Mouse (Mus musculus): ENCODE measurements around the gene Ncapd2.

DNA sequence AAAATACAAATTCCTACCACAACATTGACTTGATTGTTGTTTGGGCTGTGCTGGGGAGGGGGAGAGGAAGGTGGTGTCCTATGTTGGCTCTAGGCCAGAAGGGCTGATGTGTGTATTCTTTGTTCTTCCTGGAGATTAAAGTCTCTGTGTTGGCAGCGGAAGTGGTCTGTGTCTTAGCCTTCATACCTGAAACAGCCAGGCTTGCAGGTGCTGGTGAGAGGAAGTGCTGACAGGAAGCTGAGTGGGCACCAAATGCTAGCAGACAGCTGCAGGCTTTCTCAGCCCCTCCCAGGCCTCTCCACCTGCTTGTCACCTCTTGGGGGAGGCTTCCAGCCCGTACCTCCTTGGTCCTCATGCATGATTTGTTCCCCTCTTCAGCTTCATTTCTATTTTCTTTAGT is 30.6 kb upstream of the Ncapd2 start:
- no peak for TF ChIP-seq NRF1 (IDR thresholded peaks at IDR 0.05; ENCODE audit: low read depth, low read length)
- no peak for TF ChIP-seq POLR2A (IDR thresholded peaks at IDR 0.05; ENCODE audit: low read depth, low read length)
- peak; percentile 63 for TF ChIP-seq TCF12 (IDR thresholded peaks at IDR 0.05; ENCODE audit: low read depth, low read length)

All from CH12.LX (cell line).